Mouse (Mus musculus) kidney, postnatal 0 days (tissue): Measurements from ENCODE around the gene Homer2. TPM values are rescaled to one million over a fixed set of nuclear protein-coding genes. Genes with fewer than 3 reads are reported as not detected.

Experiments
- ATAC-seq: fragments of 200-750 bp; cut with Nextera tagmentation; replicated peaks from 2 replicates; pipeline ENCODE4 v1.8.0; 2017; ENCODE audit warnings: low read depth, moderate number of reproducible peaks, moderate TSS enrichment, moderate library complexity; ENCODE audit not compliant: low FRiP score
- DNase-seq: peaks from one replicate; pipeline ENCODE4 v3.0.0-alpha.2; 2016; ENCODE audit warnings: low spot score
- H3K27ac ChIP-seq: fragments of 300-500 bp; sonication (generic); 2 replicates; pipeline ENCODE4 v1.5.1; 2014; ENCODE audit warnings: mild to moderate bottlenecking
- H3K27me3 ChIP-seq: fragments of 300-500 bp; sonication (generic); 2 replicates; pipeline ENCODE4 v1.6.1; 2014; ENCODE audit warnings: low read length, mixed read lengths; ENCODE audit not compliant: insufficient read depth
- H3K36me3 ChIP-seq: fragments of 300-500 bp; sonication (generic); 2 replicates; pipeline ENCODE4 v1.6.1; 2014; ENCODE audit warnings: low read length, mixed read lengths; ENCODE audit not compliant: insufficient read depth
- H3K4me1 ChIP-seq: fragments of 300-500 bp; sonication (generic); replicated peaks from 2 replicates; pipeline ENCODE4 v1.6.1; 2014; ENCODE audit warnings: antibody characterized with exemption, low read length, mixed read lengths; ENCODE audit not compliant: insufficient read depth
- H3K4me2 ChIP-seq: fragments of 300-500 bp; sonication (generic); 2 replicates; pipeline ENCODE4 v1.6.1; 2014; ENCODE audit warnings: mild to moderate bottlenecking, low read length, moderate library complexity, mixed read lengths
- H3K4me3 ChIP-seq: fragments of 300-500 bp; sonication (generic); replicated peaks from 2 replicates; pipeline ENCODE4 v1.5.1; 2014; ENCODE audit warnings: low read depth, low read length
- H3K9ac ChIP-seq: fragments of 300-500 bp; sonication (generic); 2 replicates; pipeline ENCODE4 v1.6.1; 2014; ENCODE audit warnings: low read depth, low read length
- H3K9me3 ChIP-seq: fragments of 300-500 bp; sonication (generic); replicated peaks from 2 replicates; pipeline ENCODE4 v1.6.1; 2016; ENCODE audit warnings: low read length, inconsistent platforms, mixed read lengths
- CTCF ChIP-seq: IDR thresholded peaks from 2 replicates; pipeline ENCODE4 v1.5.1; 2016; ENCODE audit warnings: antibody characterized with exemption, low read depth, mild to moderate bottlenecking, moderate library complexity
- WGBS: fragments of 180-500 bp; shearing (Covaris S2); extraction: QIAGEN DNeasy Blood & Tissue Kit; methylation state at CpG from one replicate; pipeline ENCODE4 v1.1.7; 2014; 5-methylcytosine and 5-hydroxymethylcytosine counted together
- polyA plus RNA-seq: library from polyadenylated mRNA; unstranded; fragments of >200 nt; fragmentation: Nextera tagmentation; extraction: Ambion mirVana; gene quantifications from 2 replicates; pipeline ENCODE4 v1.2.1, GENCODE M21; 2015

The Homer2 gene
- polyA plus RNA-seq, 1 experiment from 2014 or later, result 8.4 TPM

GRCm38 (mm10) chr7:81723851-81724250 lies 16.5 kb upstream of the Homer2 start:
- DNase-seq (no peak), ATAC-seq (no peak)
- Histone ChIP-seq H3K4me3 (no peak overlapping the region), H3K9ac (no peak overlapping the region), H3K27me3 (no peaks in the 10 kb centered on the region), H3K9me3 (no peaks in the 10 kb centered on the region), H3K4me1 (no peaks in the 10 kb centered on the region), H3K36me3 (no peaks in the 10 kb centered on the region), H3K4me2 (no peak overlapping the region), H3K27ac (no peak overlapping the region)
- no peak for TF ChIP-seq CTCF
- 87% methylated on average over 10 of the region's 10 CpGs for WGBS

DNA sequence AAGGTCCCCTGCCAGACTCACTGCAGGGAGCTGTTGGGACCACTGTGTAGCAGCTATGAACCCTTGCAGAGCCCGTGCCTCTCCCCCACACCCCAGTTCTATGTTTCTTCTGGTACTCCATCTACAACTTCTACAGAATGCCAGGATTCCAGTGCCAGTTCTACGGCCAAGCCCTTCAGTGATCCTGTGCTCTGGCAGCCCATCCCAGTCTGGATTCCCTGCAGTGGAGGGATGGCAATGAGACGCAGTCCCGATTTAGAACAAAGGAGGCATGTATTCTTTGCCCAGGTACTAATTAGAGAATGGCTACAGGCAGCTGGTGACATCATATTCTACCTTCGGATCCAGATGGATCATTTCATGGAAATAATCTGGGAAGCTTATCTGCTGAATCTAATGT lies 13.9 kb upstream of the Homer2 start:
- WGBS, result 56% methylated on average over 5 of the region's 5 CpGs
- ATAC-seq, result no peak

GRCm38 (mm10) chr7:81719216-81719661 lies 11.9 kb upstream of the Homer2 start:
- DNase-seq (no peak), ATAC-seq (no peak)
- Histone ChIP-seq H3K27me3 (no peaks in the 10 kb centered on the region), H3K9me3 (no peaks in the 10 kb centered on the region), H3K4me1 (no peaks in the 10 kb centered on the region), H3K36me3 (no peaks in the 10 kb centered on the region), H3K9ac (no peak overlapping the region), H3K27ac (no peak overlapping the region), H3K4me3 (no peak overlapping the region), H3K4me2 (no peak overlapping the region)
- TF ChIP-seq CTCF, result no peak
- 100% methylated on average over 1 of the region's 1 CpGs for WGBS

More for the DNA sequence above, 13.9 kb upstream of the Homer2 start:
- H3K4me1 ChIP-seq, result no peaks in the 10 kb centered on the region
- no peaks in the 10 kb centered on the region for H3K9me3 ChIP-seq
- no peaks in the 10 kb centered on the region for H3K27me3 ChIP-seq
- H3K9ac ChIP-seq, result no peak overlapping the region
- no peak for TF ChIP-seq CTCF
- H3K27ac ChIP-seq, result no peak overlapping the region
- no peak overlapping the region for H3K4me3 ChIP-seq
- DNase-seq, result no peak
- H3K4me2 ChIP-seq, result no peak overlapping the region
- H3K36me3 ChIP-seq, result no peaks in the 10 kb centered on the region

- Histone ChIP-seq H3K4me3 (no peak overlapping the region), H3K9ac (no peak overlapping the region), H3K4me1 (no peaks in the 10 kb centered on the region), H3K36me3 (no peaks in the 10 kb centered on the region), H3K27me3 (no peaks in the 10 kb centered on the region), H3K9me3 (no peaks in the 10 kb centered on the region), H3K27ac (no peak overlapping the region), H3K4me2 (no peak overlapping the region)
- no peak for ATAC-seq
- WGBS, result 64% methylated on average over 1 of the region's 1 CpGs
- TF ChIP-seq CTCF, result no peak
- DNase-seq, result no peak
Observed at GRCm38 (mm10) chr7:81718657-81719056, 11.3 kb upstream of the Homer2 start.

DNA sequence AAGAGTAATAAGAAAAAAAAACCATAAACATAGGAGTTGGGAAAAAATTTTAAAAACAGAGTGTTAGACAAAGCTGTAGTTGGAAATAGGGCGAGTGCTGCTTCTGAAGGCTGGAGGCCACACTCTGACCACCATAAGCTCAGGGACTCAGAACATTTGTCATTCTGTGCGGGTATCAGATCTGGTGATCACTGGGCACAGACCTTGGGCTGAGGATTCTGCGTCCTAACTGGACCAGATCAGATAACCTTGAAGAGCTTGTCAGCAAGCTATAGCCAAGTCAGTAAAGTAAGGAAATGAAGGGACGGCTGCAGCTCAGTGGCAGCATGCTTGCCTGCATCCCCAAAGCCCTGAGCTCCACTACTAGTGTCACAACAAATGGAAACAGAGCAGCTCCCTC lies 2.8 kb upstream of the Homer2 start:
- Histone ChIP-seq H3K36me3 (no peaks in the 10 kb centered on the region), H3K4me3 (no peak overlapping the region), H3K27me3 (no peaks in the 10 kb centered on the region), H3K27ac (no peak overlapping the region), H3K9ac (no peak overlapping the region), H3K4me1 (peaks cover 4% of the 10 kb centered on the region; the same call in 1 of the 2 replicates), H3K4me2 (no peak overlapping the region), H3K9me3 (no peaks in the 10 kb centered on the region)
- no peak for DNase-seq
- no peak for TF ChIP-seq CTCF
- 82% methylated on average over 4 of the region's 4 CpGs for WGBS
- no peak for ATAC-seq

GRCm38 (mm10) chr7:81708165-81708564 lies 838 bp upstream of the Homer2 start:
- Histone ChIP-seq H3K4me3 (no peak overlapping the region), H3K27me3 (no peaks in the 10 kb centered on the region), H3K9me3 (no peaks in the 10 kb centered on the region), H3K4me1 (peaks cover 4% of the 10 kb centered on the region; the same call in 1 of the 2 replicates), H3K4me2 (no peak overlapping the region), H3K27ac (no peak overlapping the region), H3K36me3 (no peaks in the 10 kb centered on the region), H3K9ac (no peak overlapping the region)
- DNase-seq (no peak), ATAC-seq (no peak)
- no peak for TF ChIP-seq CTCF
